Mouse (Mus musculus) myocyte (in vitro differentiated cells): ENCODE measurements around the gene Dcdc2a.

Experiments used
- MAX ChIP-seq: IDR thresholded peaks from one replicate; pipeline ENCODE4 v1.6.1; 2011; ENCODE audit warnings: low read depth, mild to moderate bottlenecking, control low read depth
- TCF12 ChIP-seq: IDR thresholded peaks from one replicate; pipeline ENCODE4 v1.6.1; 2011; ENCODE audit warnings: mild to moderate bottlenecking, control low read depth; ENCODE audit not compliant: poor library complexity, insufficient read depth, severe bottlenecking

- no peak for TF ChIP-seq TCF12
- TF ChIP-seq MAX, result no peak
Measured at GRCm38 (mm10) chr13:25162594-25162993, 106.8 kb downstream of the Dcdc2a start.
